Mouse (Mus musculus) midbrain, embryonic 11.5 days (tissue): Measurements from ENCODE around the gene Mrpl12. TPM values are rescaled to one million over a fixed set of nuclear protein-coding genes. Genes with fewer than 3 reads are reported as not detected.

ENCODE experiments used
- ATAC-seq: fragments of 200-750 bp; cut with Nextera tagmentation; 2 replicates; pipeline ENCODE4 v1.8.0; 2017; ENCODE audit warnings: moderate TSS enrichment, moderate library complexity; ENCODE audit not compliant: low FRiP score
- DNase-seq: peaks from one replicate; pipeline ENCODE4 v3.0.0; 2015; ENCODE audit warnings: low spot score; ENCODE audit errors: missing footprints
- H3K27ac ChIP-seq: fragments of 300-500 bp; sonication (generic); 2 replicates; pipeline ENCODE4 v1.5.1; 2014; ENCODE audit warnings: low read depth, low read length
- H3K27me3 ChIP-seq: fragments of 300-500 bp; sonication (generic); 2 replicates; pipeline ENCODE4 v1.6.1; 2014; ENCODE audit warnings: mild to moderate bottlenecking, low read length, moderate library complexity, mixed read lengths; ENCODE audit not compliant: control insufficient read depth, insufficient read depth
- H3K36me3 ChIP-seq: fragments of 300-500 bp; sonication (generic); 2 replicates; pipeline ENCODE4 v1.6.1; 2014; ENCODE audit warnings: mild to moderate bottlenecking, low read length, moderate library complexity, mixed read lengths; ENCODE audit not compliant: control insufficient read depth, insufficient read depth
- H3K4me1 ChIP-seq: fragments of 300-500 bp; sonication (generic); 2 replicates; pipeline ENCODE4 v1.6.1; 2014; ENCODE audit warnings: low read length; ENCODE audit not compliant: control insufficient read depth, insufficient read depth
- H3K4me2 ChIP-seq: fragments of 300-500 bp; sonication (generic); 2 replicates; pipeline ENCODE4 v1.6.1; 2014; ENCODE audit warnings: mild to moderate bottlenecking, moderate library complexity
- H3K4me3 ChIP-seq: fragments of 300-500 bp; sonication (generic); 2 replicates; pipeline ENCODE4 v1.5.1; 2014; ENCODE audit warnings: low read depth, low read length
- H3K9ac ChIP-seq: fragments of 300-500 bp; sonication (generic); 2 replicates; pipeline ENCODE4 v1.6.1; 2014; ENCODE audit warnings: low read length
- H3K9me3 ChIP-seq: fragments of 300-500 bp; sonication (generic); 2 replicates; pipeline ENCODE4 v1.6.1; 2016; ENCODE audit warnings: low read length; ENCODE audit not compliant: control insufficient read depth
- WGBS: fragments of 180-500 bp; shearing (Covaris S2); extraction: QIAGEN DNeasy Blood & Tissue Kit; methylation state at CpG from one replicate; pipeline ENCODE4 v1.1.7; 2014; 5-methylcytosine and 5-hydroxymethylcytosine counted together
- polyA plus RNA-seq: library from polyadenylated mRNA; unstranded; fragments of >200 nt; fragmentation: Nextera tagmentation; extraction: Ambion mirVana; gene quantifications from 2 replicates; pipeline ENCODE4 v1.2.1, GENCODE M21; 2014

Mrpl12 gene
- polyA plus RNA-seq, 1 experiment from 2014 or later = 152 TPM

DNA sequence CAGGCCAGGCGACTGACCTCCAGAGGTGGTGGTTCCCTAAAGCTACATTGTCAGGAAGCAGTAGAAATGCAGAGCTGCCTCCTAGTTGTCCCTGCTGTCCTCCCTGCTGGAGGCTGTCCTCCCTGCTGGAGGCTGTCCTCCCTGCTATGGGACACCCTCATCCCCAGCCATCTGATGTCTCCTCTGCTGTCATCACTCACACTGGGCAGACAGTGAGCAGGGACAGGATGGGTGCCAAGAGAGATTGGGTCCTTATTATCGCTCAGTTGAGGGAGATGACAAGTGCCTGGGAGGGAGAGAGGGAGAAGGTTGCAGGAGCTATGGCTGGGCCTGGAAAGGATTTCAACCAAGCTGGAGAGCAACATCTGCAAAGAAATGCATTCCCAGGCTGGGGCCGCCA is 50.7 kb downstream of the Mrpl12 start:
- DNase-seq (no peak), ATAC-seq (no peak)
- H3K27me3 ChIP-seq = peaks cover 23% of the 10 kb centered on the region
- no peak overlapping the region for H3K27ac ChIP-seq
- H3K4me1 ChIP-seq = peaks cover 14% of the 10 kb centered on the region
- 84% methylated on average over 3 of the region's 3 CpGs for WGBS
- no peaks in the 10 kb centered on the region for H3K9me3 ChIP-seq
- H3K36me3 ChIP-seq = no peaks in the 10 kb centered on the region
- H3K4me2 ChIP-seq = no peak overlapping the region
- no peak overlapping the region for H3K9ac ChIP-seq
- no peak overlapping the region for H3K4me3 ChIP-seq

DNA sequence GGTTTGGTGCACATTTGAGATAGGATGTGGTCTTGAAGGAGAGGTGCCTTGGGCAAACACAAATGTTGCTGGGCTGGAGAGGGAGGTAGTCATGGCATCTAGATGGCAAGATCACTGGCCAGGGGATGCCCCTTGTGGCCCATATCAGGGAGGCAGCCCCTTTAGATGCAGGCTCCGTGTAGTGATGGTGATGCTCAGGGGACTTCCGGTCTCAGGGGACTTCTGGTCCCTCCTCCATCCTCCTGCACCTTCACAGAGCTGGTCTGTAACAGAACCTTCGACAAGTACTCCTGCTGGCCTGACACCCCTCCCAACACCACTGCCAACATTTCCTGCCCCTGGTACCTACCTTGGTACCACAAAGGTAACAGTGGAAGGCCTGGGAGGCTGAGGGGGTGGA is 51.4 kb downstream of the Mrpl12 start:
- DNase-seq = no peak
- no peak overlapping the region for H3K4me3 ChIP-seq
- no peaks in the 10 kb centered on the region for H3K9me3 ChIP-seq
- no peak for ATAC-seq
- no peaks in the 10 kb centered on the region for H3K36me3 ChIP-seq
- H3K27me3 ChIP-seq = peaks cover 17% of the 10 kb centered on the region
- no peak overlapping the region for H3K27ac ChIP-seq
- peaks cover 14% of the 10 kb centered on the region for H3K4me1 ChIP-seq
- H3K4me2 ChIP-seq = no peak overlapping the region
- no peak overlapping the region for H3K9ac ChIP-seq
- 69% methylated on average over 3 of the region's 3 CpGs for WGBS

DNA sequence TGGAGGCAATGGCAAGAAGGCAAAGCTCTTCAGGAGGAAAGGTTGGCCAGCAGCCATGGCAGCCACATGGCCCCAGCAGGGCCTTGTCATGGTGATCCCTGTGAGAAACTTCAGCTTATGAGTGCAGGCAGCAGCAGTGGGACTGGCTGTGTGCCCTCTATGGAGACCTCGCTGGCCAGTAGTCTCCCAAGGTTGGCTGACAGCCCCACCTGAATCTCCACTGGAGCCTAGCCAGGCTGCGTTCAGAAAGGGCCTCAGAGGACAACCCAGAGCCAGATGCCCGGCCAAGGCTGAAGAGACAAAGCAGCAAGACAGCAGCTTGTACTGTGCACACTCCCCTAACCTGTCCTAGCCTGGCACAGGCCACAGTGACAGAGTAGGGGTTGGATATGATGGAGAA is 54.1 kb downstream of the Mrpl12 start:
- H3K4me1 ChIP-seq = peaks cover 14% of the 10 kb centered on the region
- peaks cover 7% of the 10 kb centered on the region for H3K36me3 ChIP-seq
- no peak overlapping the region for H3K9ac ChIP-seq
- 82% methylated on average over 3 of the region's 3 CpGs for WGBS
- no peaks in the 10 kb centered on the region for H3K9me3 ChIP-seq
- DNase-seq = no peak
- H3K4me2 ChIP-seq = no peak overlapping the region
- no peak for ATAC-seq
- H3K27ac ChIP-seq = no peak overlapping the region
- no peak overlapping the region for H3K4me3 ChIP-seq
- H3K27me3 ChIP-seq = no peaks in the 10 kb centered on the region; the same call in 1 of the 2 replicates

Other genes starting within 250 kb of the Mrpl12 start
- gene Actg1, start 136.1 kb upstream of the Mrpl12 start, polyA plus RNA-seq = 2,965 and 3,081 TPM in 2 replicates
- 1.4 TPM in 2 replicates for gene Fscn2, start 123.1 kb upstream of the Mrpl12 start, polyA plus RNA-seq
- 25.3 and 29.2 TPM in 2 replicates for gene Faap100, start 105.8 kb upstream of the Mrpl12 start, polyA plus RNA-seq
- gene Nploc4, start 46.9 kb upstream of the Mrpl12 start, polyA plus RNA-seq = 41.0 and 44.7 TPM in 2 replicates
- gene Tspan10, start 42.0 kb upstream of the Mrpl12 start, polyA plus RNA-seq = not detected in 2 replicates
- 0.40 and 0.41 TPM in 2 replicates for gene Pde6g, start 31.1 kb upstream of the Mrpl12 start, polyA plus RNA-seq
- gene Oxld1, start 26.5 kb upstream of the Mrpl12 start, polyA plus RNA-seq = 10.4 and 11.5 TPM in 2 replicates
- gene Ccdc137, start 26.5 kb upstream of the Mrpl12 start, polyA plus RNA-seq = 25.4 and 25.6 TPM in 2 replicates
- gene Arl16, start 17.0 kb upstream of the Mrpl12 start, polyA plus RNA-seq = 48.0 and 53.0 TPM in 2 replicates
- gene Slc25a10, start 7.2 kb downstream of the Mrpl12 start, polyA plus RNA-seq = 30.0 and 38.7 TPM in 2 replicates
- 0.11 TPM in 1 of 2 replicates, not detected in the other for gene Gcgr, start 46.1 kb downstream of the Mrpl12 start, polyA plus RNA-seq
- 232 and 237 TPM in 2 replicates for gene Mcrip1, start 65.1 kb downstream of the Mrpl12 start, polyA plus RNA-seq
- gene Ppp1r27, start 66.5 kb downstream of the Mrpl12 start, polyA plus RNA-seq = not detected in 2 replicates
- gene P4hb, start 88.6 kb downstream of the Mrpl12 start, polyA plus RNA-seq = 492 and 493 TPM in 2 replicates
- gene Arhgdia, start 97.0 kb downstream of the Mrpl12 start, polyA plus RNA-seq = 521 and 583 TPM in 2 replicates
- gene Alyref, start 113.8 kb downstream of the Mrpl12 start, polyA plus RNA-seq = 820 and 827 TPM in 2 replicates
- gene Anapc11, start 113.8 kb downstream of the Mrpl12 start, polyA plus RNA-seq = 178 and 204 TPM in 2 replicates
- gene Npb, start 123.9 kb downstream of the Mrpl12 start, polyA plus RNA-seq = 0.38 TPM in 1 of 2 replicates, not detected in the other
- gene Pcyt2, start 133.3 kb downstream of the Mrpl12 start, polyA plus RNA-seq = 89.4 and 101 TPM in 2 replicates
- 29.5 and 33.2 TPM in 2 replicates for gene Sirt7, start 140.6 kb downstream of the Mrpl12 start, polyA plus RNA-seq
- gene Mafg, start 149.0 kb downstream of the Mrpl12 start, polyA plus RNA-seq = 18.0 and 19.7 TPM in 2 replicates
- 32.4 and 32.8 TPM in 2 replicates for gene Pycr1, start 159.2 kb downstream of the Mrpl12 start, polyA plus RNA-seq
- 0.36 and 0.57 TPM in 2 replicates for gene Myadml2, start 163.5 kb downstream of the Mrpl12 start, polyA plus RNA-seq
- 0.90 and 1.4 TPM in 2 replicates for gene Notum, start 176.6 kb downstream of the Mrpl12 start, polyA plus RNA-seq
- gene Aspscr1, start 188.4 kb downstream of the Mrpl12 start, polyA plus RNA-seq = 101 and 113 TPM in 2 replicates
- gene Cenpx, start 229.1 kb downstream of the Mrpl12 start, polyA plus RNA-seq = 119 and 131 TPM in 2 replicates
- gene Lrrc45, start 229.3 kb downstream of the Mrpl12 start, polyA plus RNA-seq = 30.9 TPM in 2 replicates
- 9.9 and 12.3 TPM in 2 replicates for gene Rac3, start 236.9 kb downstream of the Mrpl12 start, polyA plus RNA-seq
- 10.6 and 12.4 TPM in 2 replicates for gene Dcxr, start 242.7 kb downstream of the Mrpl12 start, polyA plus RNA-seq
- gene Cbr2, start 247.5 kb downstream of the Mrpl12 start, polyA plus RNA-seq = 1.00 and 1.1 TPM in 2 replicates